Mouse (Mus musculus) cortical plate, adult 2 months (tissue): ENCODE data around the gene Med19.

Experiments used
- CTCF ChIP-seq: fragments of 200-500 bp; IDR thresholded peaks from 2 replicates; pipeline ENCODE4 v1.5.1; 2011; ENCODE audit warnings: mild to moderate bottlenecking, control low read depth, low read length; ENCODE audit not compliant: insufficient read depth; ENCODE audit errors: extremely low read depth
- POLR2A ChIP-seq: fragments of 200-500 bp; IDR thresholded peaks from 2 replicates; pipeline ENCODE4 v1.6.1; 2011; ENCODE audit warnings: mild to moderate bottlenecking, low read length, control low read depth; ENCODE audit not compliant: insufficient read depth; ENCODE audit errors: extremely low read depth

- TF ChIP-seq CTCF, result no peak
- TF ChIP-seq POLR2A, result no peak
These were observed 54.2 kb downstream of the Med19 start for GRCm38 (mm10) chr2:84732394-84732793.
